Mouse (Mus musculus): ENCODE measurements around the gene Pcsk1. TPM values are rescaled to one million over a fixed set of nuclear protein-coding genes. Genes with fewer than 3 reads are reported as not detected.

Gene Pcsk1
- 0.39 TPM for polyA plus RNA-seq (2014; fragmentation: Illumina TruSeq; extraction: RNeasy Lipid Tissue Mini Kit (QIAGEN cat#74804); ENCODE audit: low read depth, low replicate concordance)

DNA sequence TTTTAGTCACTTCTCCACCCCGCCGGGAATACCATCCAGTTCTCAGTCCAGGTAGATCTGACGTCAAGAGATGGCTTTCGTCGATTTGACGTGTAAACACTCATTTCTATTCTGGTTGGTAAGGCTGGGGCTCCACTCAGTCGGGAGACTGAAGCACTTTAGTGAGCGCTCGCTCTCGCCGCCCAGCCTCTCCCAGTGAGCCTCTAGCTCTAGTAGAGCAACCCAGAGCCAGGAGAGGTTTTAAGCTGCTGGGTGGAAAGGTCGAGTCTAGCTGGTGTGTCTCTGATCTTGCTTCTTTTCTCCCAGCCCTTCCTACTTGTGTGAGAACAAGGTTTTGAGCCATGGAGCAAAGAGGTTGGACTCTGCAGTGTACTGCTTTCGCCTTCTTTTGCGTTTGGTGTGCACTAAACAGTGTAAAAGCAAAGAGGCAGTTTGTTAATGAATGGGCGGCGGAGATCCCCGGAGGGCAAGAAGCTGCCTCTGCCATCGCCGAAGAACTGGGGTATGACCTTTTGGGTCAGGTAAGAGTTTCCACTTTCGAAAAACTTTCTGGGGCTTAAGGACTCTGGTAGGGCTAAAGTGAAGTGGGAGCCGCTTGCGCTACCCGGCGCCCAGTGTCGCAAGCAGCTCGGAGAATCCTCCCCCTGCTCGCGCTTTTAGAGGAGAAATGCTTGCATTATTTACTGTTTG, at the start of gene Pcsk1:
Gene Pcsk1, plus strand, starts transcription at position 106 of the 690 bp plus-strand sequence.

Data from heart, adult 10 weeks (tissue).